Mouse (Mus musculus) thymus, adult 2 months (tissue): ENCODE data around the gene Gm11541. TPM values are rescaled to one million over a fixed set of nuclear protein-coding genes. Genes with fewer than 3 reads are reported as not detected.

ENCODE experiments used
- DNase-seq: peaks from one replicate; pipeline ENCODE4 v3.0.0; 2021
- H3K27ac ChIP-seq: fragments of 200-500 bp; 2 replicates; pipeline ENCODE4 v1.5.1; 2012; ENCODE audit warnings: low read length, control low read depth; ENCODE audit not compliant: control insufficient read depth, insufficient read depth
- H3K27me3 ChIP-seq: fragments of 200-500 bp; 2 replicates; pipeline ENCODE4 v1.6.1; 2012; ENCODE audit warnings: mild to moderate bottlenecking, low read length, moderate library complexity, mixed read lengths; ENCODE audit not compliant: control insufficient read depth, insufficient read depth
- H3K36me3 ChIP-seq: fragments of 200-500 bp; 2 replicates; pipeline ENCODE4 v1.6.1; 2012; ENCODE audit warnings: mild to moderate bottlenecking, low read length, moderate library complexity; ENCODE audit not compliant: control insufficient read depth, insufficient read depth
- H3K4me1 ChIP-seq: fragments of 200-500 bp; replicated peaks from 2 replicates; pipeline ENCODE4 v1.6.1; 2012; ENCODE audit warnings: low read length; ENCODE audit not compliant: control insufficient read depth, insufficient read depth
- H3K4me3 ChIP-seq: fragments of 200-500 bp; 2 replicates; pipeline ENCODE4 v1.5.1; 2012; ENCODE audit warnings: mild to moderate bottlenecking, low read length, control low read depth, moderate library complexity; ENCODE audit not compliant: control insufficient read depth, insufficient read depth
- CTCF ChIP-seq: fragments of 200-500 bp; IDR thresholded peaks from 2 replicates; pipeline ENCODE4 v1.5.1; 2012; ENCODE audit warnings: mild to moderate bottlenecking, control low read depth, low read length, moderate library complexity, borderline replicate concordance; ENCODE audit not compliant: control insufficient read depth, poor library complexity, insufficient read depth; ENCODE audit errors: extremely low read depth
- POLR2A ChIP-seq: fragments of 200-500 bp; IDR thresholded peaks from 2 replicates; pipeline ENCODE4 v1.6.1; 2012; ENCODE audit warnings: mild to moderate bottlenecking, low read length, control low read depth, moderate library complexity; ENCODE audit not compliant: control insufficient read depth, poor library complexity, insufficient read depth; ENCODE audit errors: extremely low read depth
- WGBS: fragments of 180-500 bp; shearing (Covaris S2); methylation state at CpG from one replicate; pipeline ENCODE4 v1.1.7; 2018; 5-methylcytosine and 5-hydroxymethylcytosine counted together
- polyA plus RNA-seq: library from polyadenylated mRNA; depleted of rRNA; stranded (reverse); fragments of >200 nt; gene quantifications from 2 replicates; pipeline ENCODE4 v1.2.3, GENCODE M21; 2012

The Gm11541 gene
- polyA plus RNA-seq, 1 experiment: not detected

DNA sequence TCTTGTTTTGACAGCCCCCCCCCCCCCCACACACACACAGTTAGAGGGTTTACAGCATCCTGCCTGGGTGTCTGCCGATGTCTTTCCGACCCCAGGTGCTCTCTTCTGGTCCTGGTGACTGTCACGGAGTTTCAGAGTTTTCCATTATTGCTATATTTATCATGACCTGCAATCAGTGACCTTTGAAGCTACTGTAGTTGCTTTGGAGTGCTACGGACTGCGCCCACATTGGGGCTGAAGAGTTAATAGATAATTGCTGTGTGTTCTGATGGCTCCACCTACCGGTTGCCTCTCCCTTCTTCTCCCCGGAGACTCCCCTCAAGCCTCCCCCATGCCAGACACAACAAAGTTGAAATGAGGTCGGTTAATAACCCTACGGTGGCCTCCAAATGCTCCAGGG, 12.5 kb upstream of the Gm11541 start:
- Histone ChIP-seq H3K4me1 (peaks cover 17% of the 10 kb centered on the region), H3K36me3 (no peaks in the 10 kb centered on the region), H3K4me3 (no peak overlapping the region), H3K27me3 (no peaks in the 10 kb centered on the region), H3K27ac (no peak overlapping the region)
- WGBS: 15% methylated on average over 9 of the region's 9 CpGs
- DNase-seq: peak; percentile 57
- TF ChIP-seq CTCF (no peak), POLR2A (no peak)

DNA sequence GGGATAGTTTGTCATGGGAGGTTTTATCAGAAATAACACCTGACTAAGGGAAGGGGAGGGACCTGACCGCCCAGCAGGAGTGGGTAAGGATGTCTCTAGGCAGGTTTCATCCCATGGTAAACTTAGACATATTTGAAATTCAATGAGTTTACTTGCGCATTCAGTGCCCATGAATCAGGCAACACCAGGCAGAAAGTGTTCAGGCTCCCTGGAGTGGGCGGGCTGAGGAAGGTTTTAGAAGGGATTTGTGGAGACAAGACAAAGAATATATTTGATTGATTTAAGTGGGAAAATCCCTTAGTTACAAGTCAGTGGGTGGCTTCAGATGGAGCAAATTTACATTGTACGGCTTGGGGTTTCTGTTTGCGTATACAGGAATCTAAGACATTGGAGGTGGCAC, 11.3 kb upstream of the Gm11541 start:
- H3K27ac ChIP-seq: no peak overlapping the region
- H3K27me3 ChIP-seq: no peaks in the 10 kb centered on the region
- peaks cover 17% of the 10 kb centered on the region for H3K4me1 ChIP-seq
- WGBS: 94% methylated on average over 5 of the region's 5 CpGs
- TF ChIP-seq CTCF (no peak), POLR2A (no peak)
- DNase-seq: no peak
- H3K4me3 ChIP-seq: no peak overlapping the region
- no peaks in the 10 kb centered on the region for H3K36me3 ChIP-seq

DNA sequence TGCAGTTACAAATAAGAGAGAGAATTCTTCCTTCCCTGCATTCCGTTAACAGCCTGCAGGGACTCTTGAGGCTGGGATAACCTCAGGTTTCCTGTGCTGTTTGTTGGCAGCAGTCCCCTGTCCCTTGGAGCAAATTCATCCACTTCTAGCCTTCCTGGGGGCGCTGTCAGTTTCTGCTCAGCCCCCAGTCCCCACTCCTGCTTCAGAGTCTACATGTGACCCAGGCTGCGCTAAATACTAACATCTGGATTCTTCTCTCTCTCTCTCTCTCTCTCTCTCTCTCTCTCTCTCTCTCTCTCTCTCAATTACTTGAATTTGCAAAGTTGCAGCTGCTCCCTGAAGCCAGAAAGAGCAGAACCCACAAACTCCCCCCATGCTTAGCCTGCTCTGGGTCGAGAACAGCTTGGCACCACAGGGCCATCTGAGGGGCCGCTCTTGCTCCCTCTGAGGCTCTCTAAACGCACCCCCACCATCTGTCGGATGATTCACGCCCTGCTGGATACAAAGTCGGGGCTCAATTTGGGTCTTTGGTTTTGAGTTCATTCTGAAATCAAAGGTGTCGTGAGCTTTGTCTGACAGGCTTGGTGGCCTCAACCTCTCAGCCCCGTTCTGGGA, 9.1 kb upstream of the Gm11541 start:
- Histone ChIP-seq H3K4me1 (peaks cover 8% of the 10 kb centered on the region), H3K27me3 (no peaks in the 10 kb centered on the region), H3K36me3 (no peaks in the 10 kb centered on the region), H3K27ac (no peak overlapping the region), H3K4me3 (no peak overlapping the region)
- no peak for DNase-seq
- WGBS: 60% methylated on average over 11 of the region's 11 CpGs
- TF ChIP-seq CTCF: no peak
- TF ChIP-seq POLR2A: no peak

DNA sequence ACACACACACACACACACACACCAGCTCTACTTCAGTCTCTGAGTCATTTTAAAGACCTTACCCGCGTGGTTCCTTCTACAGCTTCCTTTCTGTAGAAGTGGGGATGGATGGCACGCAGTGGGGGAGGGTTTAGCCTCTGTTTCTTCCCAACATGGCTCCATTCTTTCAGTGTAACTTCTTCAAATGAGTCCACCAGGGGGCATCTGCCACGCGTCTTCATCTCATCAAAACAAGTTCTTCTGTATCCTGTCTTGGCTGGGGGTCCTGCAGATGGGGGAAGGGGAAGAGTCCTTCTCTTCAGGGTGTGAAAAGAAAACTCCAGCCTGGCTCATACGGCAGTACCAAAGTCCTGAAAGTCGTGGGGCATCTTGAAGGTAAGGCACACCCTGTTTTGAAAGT, 279 bp downstream of the Gm11541 start:
- Histone ChIP-seq H3K4me1 (peaks cover 7% of the 10 kb centered on the region), H3K27me3 (no peaks in the 10 kb centered on the region), H3K27ac (no peak overlapping the region), H3K4me3 (no peak overlapping the region), H3K36me3 (no peaks in the 10 kb centered on the region)
- 44% methylated on average over 7 of the region's 7 CpGs for WGBS
- DNase-seq: peak; percentile 27
- TF ChIP-seq CTCF (no peak), POLR2A (no peak)

DNA sequence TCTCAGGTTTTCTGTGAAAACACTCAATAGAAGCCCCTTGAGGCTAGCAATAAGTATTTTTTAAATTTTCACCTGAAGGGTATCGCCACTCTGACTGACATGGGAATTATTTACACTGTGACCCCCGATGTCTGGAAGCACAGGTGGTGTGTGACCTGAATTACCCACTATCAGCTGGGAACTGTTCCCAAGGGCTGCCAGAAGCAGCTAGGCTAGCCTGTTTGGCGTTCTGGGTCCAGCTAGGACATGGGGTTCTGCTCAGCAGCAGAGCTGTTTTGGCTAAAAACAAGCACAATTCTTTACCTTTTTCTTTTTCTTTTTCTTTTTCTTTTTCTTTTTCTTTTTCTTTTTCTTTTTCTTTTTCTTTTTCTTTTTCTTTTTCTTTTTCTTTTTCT, 2.1 kb downstream of the Gm11541 start:
- TF ChIP-seq CTCF (no peak), POLR2A (no peak)
- H3K27me3 ChIP-seq: no peaks in the 10 kb centered on the region
- no peak overlapping the region for H3K4me3 ChIP-seq
- no peak overlapping the region for H3K27ac ChIP-seq
- DNase-seq: no peak
- H3K36me3 ChIP-seq: no peaks in the 10 kb centered on the region
- 91% methylated on average over 3 of the region's 3 CpGs for WGBS
- peaks cover 22% of the 10 kb centered on the region for H3K4me1 ChIP-seq

DNA sequence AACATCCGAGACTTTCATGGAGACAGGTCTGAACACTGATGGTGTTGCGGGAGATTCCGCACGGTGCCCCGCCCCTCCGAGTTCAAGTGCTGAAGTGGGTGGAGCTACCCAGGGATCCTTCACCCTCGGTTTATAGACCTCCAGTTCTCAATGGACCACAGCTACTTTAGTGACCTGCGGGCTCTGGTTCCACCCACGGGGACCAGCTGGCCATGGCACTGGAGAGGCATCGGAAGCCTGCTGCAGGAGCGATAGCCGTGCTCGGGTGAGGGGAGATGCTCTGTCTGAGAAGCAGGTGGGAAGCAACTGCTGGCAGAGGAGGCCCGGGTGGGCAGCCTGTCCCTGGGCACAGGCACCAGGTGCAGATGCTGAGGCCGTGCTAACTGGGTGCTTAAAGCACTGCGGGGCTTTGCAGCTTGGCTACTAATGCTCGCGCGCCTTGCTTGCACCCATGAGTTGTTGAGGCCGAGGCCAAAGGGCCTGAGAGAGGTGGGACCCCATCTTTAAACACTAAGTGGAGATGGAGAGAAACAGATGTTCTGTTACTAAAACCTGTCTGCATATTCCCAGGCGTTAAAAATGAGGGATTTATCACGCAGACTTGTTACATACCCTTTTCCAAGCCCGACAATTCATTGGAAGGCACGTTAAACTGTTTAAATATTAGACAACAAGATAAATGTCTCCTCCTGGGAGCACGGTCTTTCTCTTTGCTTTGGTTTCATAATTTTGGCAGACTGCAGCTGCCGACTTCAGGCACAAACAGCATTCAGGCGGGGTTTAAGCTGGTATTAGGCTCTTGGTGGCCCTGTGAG, 2.7 kb downstream of the Gm11541 start:
- H3K27ac ChIP-seq: no peak overlapping the region
- peaks cover 26% of the 10 kb centered on the region for H3K4me1 ChIP-seq
- TF ChIP-seq POLR2A: no peak
- H3K27me3 ChIP-seq: no peaks in the 10 kb centered on the region
- H3K4me3 ChIP-seq: no peak overlapping the region
- 89% methylated on average over 27 of the region's 27 CpGs for WGBS
- H3K36me3 ChIP-seq: no peaks in the 10 kb centered on the region
- DNase-seq: no peak

DNA sequence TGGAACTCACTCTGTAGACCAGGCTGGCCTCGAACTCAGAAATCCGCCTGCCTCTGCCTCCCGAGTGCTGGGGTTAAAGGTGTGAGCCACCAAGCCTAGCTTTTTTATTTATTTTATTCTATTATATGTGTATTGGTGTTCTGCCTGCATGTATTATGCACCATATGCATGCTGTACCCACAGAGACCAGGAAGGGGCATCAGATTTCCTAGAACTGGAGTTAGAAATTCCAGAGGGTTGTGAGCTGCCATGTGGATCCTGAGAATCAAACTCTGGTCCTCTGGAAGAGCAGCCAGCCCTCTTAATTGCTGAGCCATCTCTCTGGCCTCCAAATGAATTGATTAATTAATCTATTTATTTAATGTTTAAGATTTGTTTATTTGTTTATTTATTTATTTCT, 4.9 kb downstream of the Gm11541 start:
- TF ChIP-seq POLR2A (no peak), CTCF (no peak)
- Histone ChIP-seq H3K36me3 (no peaks in the 10 kb centered on the region), H3K27me3 (no peaks in the 10 kb centered on the region), H3K4me3 (no peak overlapping the region), H3K27ac (no peak overlapping the region), H3K4me1 (peaks cover 35% of the 10 kb centered on the region)
- DNase-seq: no peak
- WGBS: 97% methylated on average over 3 of the region's 3 CpGs
